Mouse (Mus musculus): Measurements from ENCODE around the gene Pm20d2.

GRCm38 (mm10) chr4:33227164-33227563, 37.6 kb upstream of the Pm20d2 start:
- no peak for TF ChIP-seq CTCF (IDR thresholded peaks at IDR 0.05; ENCODE audit: control insufficient read depth, insufficient read depth, low read length)
- no peak for TF ChIP-seq POLR2A (IDR thresholded peaks at IDR 0.05; ENCODE audit: borderline replicate concordance, control insufficient read depth, low read depth, low read length)

Measured in bone marrow, adult 2 months (tissue).